Mouse (Mus musculus): Measurements from ENCODE around the gene Xrcc5. TPM values are rescaled to one million over a fixed set of nuclear protein-coding genes. Genes with fewer than 3 reads are reported as not detected.

Xrcc5 gene
- 46.6 and 48.7 TPM in 2 replicates for polyA plus RNA-seq (2016; fragmentation: Nextera tagmentation; extraction: Ambion mirVana)

GRCm38 (mm10) chr1:72307317-72307798 is at the start of gene Xrcc5:
Xrcc5 (plus strand) TSS chr1:72307421.
- WGBS, result under 1% methylated on average over 21 of the region's 21 CpGs

GRCm38 (mm10) chr1:72263099-72263498 is 44.1 kb upstream of the Xrcc5 start:
- peaks cover 13% of the 10 kb centered on the region; the same call in 1 of the 2 replicates for H3K36me3 ChIP-seq
- no peak overlapping the region for H3K27ac ChIP-seq (replicated peaks)
- DNase-seq (ENCODE audit: low spot score), result no peak
- H3K4me1 ChIP-seq, result peaks cover 20% of the 10 kb centered on the region
- no peak overlapping the region for H3K4me3 ChIP-seq
- no peaks in the 10 kb centered on the region for H3K9me3 ChIP-seq (replicated peaks)
- WGBS, result 99% methylated on average over 3 of the region's 3 CpGs
- peaks cover 8% of the 10 kb centered on the region; the same call in 1 of the 2 replicates for H3K27me3 ChIP-seq (ENCODE audit: low read depth, poor library complexity, severe bottlenecking)

More at GRCm38 (mm10) chr1:72307317-72307798, at the start of gene Xrcc5:
- no peaks in the 10 kb centered on the region for H3K9me3 ChIP-seq (replicated peaks)
- H3K27ac ChIP-seq (replicated peaks), result peak within 1 kb of the TSS; percentile 92
- peak; percentile 94 for DNase-seq (ENCODE audit: low spot score)
- peaks cover 33% of the 10 kb centered on the region for H3K4me1 ChIP-seq
- no peaks in the 10 kb centered on the region for H3K27me3 ChIP-seq (ENCODE audit: low read depth, poor library complexity, severe bottlenecking)
- peaks cover 15% of the 10 kb centered on the region for H3K36me3 ChIP-seq
- peak within 1 kb of the TSS; percentile 63 for H3K4me3 ChIP-seq

DNA sequence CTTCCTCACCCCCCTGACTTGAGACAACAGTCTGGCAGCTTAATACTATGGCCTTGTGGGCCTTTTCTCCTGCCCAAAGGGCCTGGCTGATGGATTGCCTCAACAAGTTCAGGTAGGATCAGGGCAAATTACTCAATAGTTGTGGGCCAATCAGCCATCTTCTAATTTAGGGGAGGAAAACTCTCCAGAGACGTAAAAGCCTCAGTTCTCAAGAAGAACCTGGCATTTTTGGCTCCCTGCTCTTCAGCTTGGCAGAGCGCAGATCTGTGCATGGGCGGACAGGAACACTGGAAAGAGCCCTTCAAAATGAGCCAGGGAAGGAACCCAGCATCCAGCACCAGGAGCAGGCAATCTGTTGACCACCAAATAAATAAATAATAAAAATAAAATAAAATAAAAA is 29.1 kb upstream of the Xrcc5 start:
- H3K9me3 ChIP-seq (replicated peaks), result no peaks in the 10 kb centered on the region
- peaks cover 30% of the 10 kb centered on the region for H3K36me3 ChIP-seq
- no peak overlapping the region for H3K4me3 ChIP-seq
- H3K27me3 ChIP-seq (ENCODE audit: low read depth, poor library complexity, severe bottlenecking), result no peaks in the 10 kb centered on the region
- WGBS, result 89% methylated on average over 3 of the region's 3 CpGs
- DNase-seq (ENCODE audit: low spot score), result no peak
- H3K4me1 ChIP-seq, result no peaks in the 10 kb centered on the region
- H3K27ac ChIP-seq (replicated peaks), result no peak overlapping the region

DNA sequence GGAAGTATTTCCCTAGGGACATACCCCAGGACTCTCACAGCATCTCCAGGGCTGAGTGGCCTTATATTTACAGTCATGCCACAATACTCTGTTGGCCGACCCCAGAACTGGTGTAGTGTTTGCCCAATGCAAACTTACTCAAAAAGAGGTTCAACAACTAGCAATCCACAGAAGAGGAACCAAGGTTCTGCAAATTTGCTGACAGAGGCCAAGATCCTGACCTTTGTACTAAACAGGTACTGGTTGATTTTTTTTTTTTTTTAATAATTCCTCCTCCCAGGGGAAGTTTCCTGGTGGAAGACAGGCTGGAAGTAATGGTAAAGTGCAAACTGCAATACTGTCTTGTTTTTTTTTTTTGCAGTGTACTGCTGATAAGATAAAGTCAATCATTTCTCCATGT is 24.6 kb upstream of the Xrcc5 start:
- Histone ChIP-seq H3K9me3 (replicated peaks) (no peaks in the 10 kb centered on the region), H3K4me3 (no peak overlapping the region), H3K36me3 (no peaks in the 10 kb centered on the region), H3K27ac (replicated peaks) (no peak overlapping the region), H3K4me1 (peaks cover 36% of the 10 kb centered on the region), H3K27me3 (ENCODE audit: low read depth, poor library complexity, severe bottlenecking) (peaks cover 12% of the 10 kb centered on the region; the same call in 1 of the 2 replicates)
- WGBS, result 78% methylated on average over 1 of the region's 1 CpGs
- no peak for DNase-seq (ENCODE audit: low spot score)

DNA sequence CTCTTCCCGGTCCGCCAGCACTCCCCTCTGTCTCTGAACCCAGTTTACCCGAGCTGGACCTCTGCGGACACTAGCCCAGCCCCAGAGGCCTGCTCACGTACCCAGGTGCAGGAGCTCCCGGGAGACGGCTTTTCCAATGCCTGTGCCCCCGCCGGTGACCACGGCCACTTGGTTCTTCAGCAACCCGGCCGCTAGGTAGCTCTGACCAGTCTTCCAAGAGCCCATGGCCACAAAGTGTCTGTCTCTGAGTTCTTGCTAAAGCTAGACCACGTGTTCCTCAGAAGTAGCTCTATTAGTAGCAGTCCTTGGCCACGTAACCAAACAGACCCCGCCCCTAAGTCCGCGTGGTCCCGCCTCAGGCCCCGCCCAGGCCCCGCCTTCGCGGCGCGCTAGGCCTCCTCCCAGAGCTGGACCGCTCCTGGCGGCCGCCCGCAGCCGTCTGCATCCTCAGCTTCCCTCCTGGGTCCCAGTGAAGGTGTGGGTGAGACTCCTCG is 23.2 kb upstream of the Xrcc5 start, which contains the start of the genes Pecr and Tmem169:
TSS of gene Pecr (minus strand) at position 323 of the 494 bp plus-strand sequence.
TSS of gene Tmem169 (plus strand) at position 378 of the 494 bp plus-strand sequence.
- Histone ChIP-seq H3K4me1 (peaks cover 38% of the 10 kb centered on the region), H3K36me3 (no peaks in the 10 kb centered on the region), H3K4me3 (peak within 1 kb of the TSS; percentile 71), H3K27me3 (ENCODE audit: low read depth, poor library complexity, severe bottlenecking) (peaks cover 12% of the 10 kb centered on the region; the same call in 1 of the 2 replicates), H3K27ac (replicated peaks) (peak within 1 kb of the TSS; percentile 85), H3K9me3 (replicated peaks) (no peaks in the 10 kb centered on the region)
- DNase-seq (ENCODE audit: low spot score), result peak; percentile 94
- WGBS, result under 1% methylated on average over 30 of the region's 30 CpGs

DNA sequence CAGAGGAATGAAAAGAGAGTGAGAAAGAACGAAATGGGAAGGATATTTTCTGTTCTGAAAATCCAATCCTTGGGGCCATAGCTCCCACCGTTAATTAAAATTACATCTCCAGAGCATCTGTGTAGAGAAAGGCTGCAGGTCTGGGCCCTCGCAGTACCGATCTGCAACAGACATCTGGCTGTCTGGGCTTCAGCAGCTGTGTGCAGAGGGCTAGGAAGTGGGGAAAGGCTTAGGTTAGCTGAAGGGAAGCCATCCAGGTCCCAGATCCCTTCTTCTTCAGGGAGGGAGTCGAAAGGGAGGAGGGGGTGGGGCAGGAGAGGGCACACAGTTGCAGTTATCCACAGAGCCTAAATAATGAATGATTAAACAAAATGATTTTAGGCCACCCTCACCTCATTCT is 22.7 kb upstream of the Xrcc5 start:
- H3K36me3 ChIP-seq, result no peaks in the 10 kb centered on the region
- no peak for DNase-seq (ENCODE audit: low spot score)
- WGBS, result 9% methylated on average over 5 of the region's 5 CpGs
- peaks cover 12% of the 10 kb centered on the region; the same call in 1 of the 2 replicates for H3K27me3 ChIP-seq (ENCODE audit: low read depth, poor library complexity, severe bottlenecking)
- H3K9me3 ChIP-seq (replicated peaks), result no peaks in the 10 kb centered on the region
- H3K27ac ChIP-seq (replicated peaks), result peak overlapping the region; percentile 85
- peaks cover 38% of the 10 kb centered on the region for H3K4me1 ChIP-seq
- H3K4me3 ChIP-seq, result peak overlapping the region; percentile 71

DNA sequence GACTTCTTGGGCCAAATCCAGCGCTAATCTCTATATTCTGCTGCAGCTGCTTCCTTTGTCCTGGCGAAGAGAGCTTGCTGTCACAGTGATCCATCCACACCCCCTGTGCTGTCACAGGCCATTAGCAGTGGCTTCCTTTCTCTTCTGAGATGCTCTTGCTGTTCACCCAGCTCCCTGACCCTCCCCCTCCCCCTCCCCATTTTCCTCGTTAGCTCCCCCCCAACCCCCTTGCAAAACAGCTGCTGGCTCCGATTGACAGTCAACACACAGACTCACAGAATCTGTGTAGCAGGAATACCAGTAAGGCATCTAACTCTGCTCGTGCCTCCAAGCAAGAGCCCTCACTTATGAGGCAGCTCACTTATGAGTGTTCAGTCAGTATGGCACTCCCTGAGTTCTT is 20.3 kb upstream of the Xrcc5 start:
- Histone ChIP-seq H3K27me3 (ENCODE audit: low read depth, poor library complexity, severe bottlenecking) (peaks cover 12% of the 10 kb centered on the region; the same call in 1 of the 2 replicates), H3K36me3 (no peaks in the 10 kb centered on the region), H3K4me3 (peak overlapping the region; percentile 1; the same call in 1 of the 2 replicates), H3K4me1 (peaks cover 38% of the 10 kb centered on the region), H3K9me3 (replicated peaks) (no peaks in the 10 kb centered on the region), H3K27ac (replicated peaks) (peak overlapping the region; percentile 77)
- peak; percentile 64 for DNase-seq (ENCODE audit: low spot score)
- 20% methylated on average over 5 of the region's 5 CpGs for WGBS

DNA sequence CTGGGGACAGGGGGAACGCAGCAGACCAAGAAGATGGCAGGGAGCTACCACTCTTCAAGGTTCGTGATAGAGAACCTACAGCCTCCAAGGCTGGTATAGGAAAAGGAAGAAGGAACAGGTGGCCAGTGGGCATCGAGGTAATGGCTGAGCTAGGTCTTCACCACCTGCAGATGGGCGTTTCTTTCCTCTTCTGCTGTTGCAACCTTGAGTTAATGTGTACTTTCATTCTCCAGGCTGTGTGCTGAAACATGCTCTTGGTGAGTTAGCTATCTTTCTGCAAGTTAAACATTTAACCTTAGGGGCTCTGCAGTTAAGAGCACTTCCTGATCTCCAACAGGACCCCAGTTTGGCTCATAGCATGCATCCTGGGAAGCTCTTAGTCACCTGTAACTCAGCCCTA is 19.3 kb upstream of the Xrcc5 start:
- Histone ChIP-seq H3K27ac (replicated peaks) (peak overlapping the region; percentile 77), H3K36me3 (no peaks in the 10 kb centered on the region), H3K9me3 (replicated peaks) (no peaks in the 10 kb centered on the region), H3K4me3 (no peak overlapping the region), H3K4me1 (peaks cover 38% of the 10 kb centered on the region), H3K27me3 (ENCODE audit: low read depth, poor library complexity, severe bottlenecking) (peaks cover 12% of the 10 kb centered on the region; the same call in 1 of the 2 replicates)
- DNase-seq (ENCODE audit: low spot score), result no peak
- 87% methylated on average over 4 of the region's 4 CpGs for WGBS

GRCm38 (mm10) chr1:72288527-72289150 is 18.6 kb upstream of the Xrcc5 start:
- H3K27me3 ChIP-seq (ENCODE audit: low read depth, poor library complexity, severe bottlenecking), result peaks cover 12% of the 10 kb centered on the region; the same call in 1 of the 2 replicates
- H3K36me3 ChIP-seq, result no peaks in the 10 kb centered on the region
- H3K4me1 ChIP-seq, result peaks cover 37% of the 10 kb centered on the region
- no peaks in the 10 kb centered on the region for H3K9me3 ChIP-seq (replicated peaks)
- DNase-seq (ENCODE audit: low spot score), result no peak
- no peak overlapping the region for H3K4me3 ChIP-seq
- 87% methylated on average over 4 of the region's 4 CpGs for WGBS
- no peak overlapping the region for H3K27ac ChIP-seq (replicated peaks)

GRCm38 (mm10) chr1:72290896-72291295 is 16.3 kb upstream of the Xrcc5 start:
- Histone ChIP-seq H3K4me3 (no peak overlapping the region), H3K9me3 (replicated peaks) (no peaks in the 10 kb centered on the region), H3K27me3 (ENCODE audit: low read depth, poor library complexity, severe bottlenecking) (no peaks in the 10 kb centered on the region), H3K27ac (replicated peaks) (no peak overlapping the region), H3K36me3 (no peaks in the 10 kb centered on the region), H3K4me1 (peaks cover 19% of the 10 kb centered on the region)
- no peak for DNase-seq (ENCODE audit: low spot score)
- 96% methylated on average over 4 of the region's 4 CpGs for WGBS

DNA sequence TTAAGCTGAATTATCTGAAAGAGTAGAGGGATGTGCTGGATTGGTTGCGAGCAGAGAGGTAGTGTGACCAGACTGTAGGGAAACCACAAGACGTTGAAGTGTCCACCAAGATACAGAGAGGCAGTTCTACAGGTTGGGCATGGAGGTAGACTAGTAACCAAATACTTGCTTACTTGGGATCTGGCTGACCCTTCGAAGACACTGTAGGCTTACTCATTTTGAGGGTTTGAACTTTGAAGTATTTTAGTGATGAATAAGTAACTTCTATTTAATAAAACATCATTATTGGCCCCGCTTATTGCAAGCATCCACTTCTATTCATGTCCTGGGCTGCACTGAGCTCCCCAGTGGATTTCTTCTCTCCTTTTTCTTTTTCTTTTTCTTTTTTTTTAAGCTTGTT is 15.8 kb upstream of the Xrcc5 start:
- 93% methylated on average over 4 of the region's 4 CpGs for WGBS
- Histone ChIP-seq H3K4me1 (peaks cover 14% of the 10 kb centered on the region), H3K4me3 (no peak overlapping the region), H3K27ac (replicated peaks) (no peak overlapping the region), H3K36me3 (no peaks in the 10 kb centered on the region), H3K9me3 (replicated peaks) (no peaks in the 10 kb centered on the region), H3K27me3 (ENCODE audit: low read depth, poor library complexity, severe bottlenecking) (no peaks in the 10 kb centered on the region)
- no peak for DNase-seq (ENCODE audit: low spot score)

- Histone ChIP-seq H3K27ac (replicated peaks) (no peak overlapping the region), H3K4me3 (no peak overlapping the region), H3K4me1 (peaks cover 8% of the 10 kb centered on the region), H3K36me3 (no peaks in the 10 kb centered on the region), H3K9me3 (replicated peaks) (no peaks in the 10 kb centered on the region), H3K27me3 (ENCODE audit: low read depth, poor library complexity, severe bottlenecking) (no peaks in the 10 kb centered on the region)
- WGBS, result 95% methylated on average over 2 of the region's 2 CpGs
- no peak for DNase-seq (ENCODE audit: low spot score)
Measured at GRCm38 (mm10) chr1:72291925-72292324, 15.3 kb upstream of the Xrcc5 start.

Measured in midbrain, embryonic 10.5 days (tissue).